ENCODE assay signal across 9 mouse cellular contexts in genomic region chr15:89177121-89177520, GRCm38 (mm10). TPM values are rescaled to one million over a fixed set of nuclear protein-coding genes. Genes with fewer than 3 reads are reported as not detected.
A peak's percentile ranks its signal among the peaks of the same experiment; 100 is the strongest.
DNase-seq lines count a peak whose midpoint lies in the region; ATAC-seq and TF ChIP-seq lines count a peak whose summit lies in the region.
"Had no signal": no experiment of that assay in that cellular context is flagged by ENCODE, and none has a peak within 500 bp of the region (broad histone marks: within the 10 kb centered on the region; RNA-seq: fewer than 3 reads in every experiment).

No protein-coding gene starts in this region.

- H3K27ac ChIP-seq in gastrocnemius, adult 2 months = peak overlapping the region; percentile 86
- peak overlapping the region; percentile 61 for H3K27ac ChIP-seq in hindbrain, embryonic 15.5 days (replicated peaks)
- H3K27ac ChIP-seq in limb, embryonic 15.5 days = peak overlapping the region; percentile 71
- H3K27ac ChIP-seq in midbrain, embryonic 14.5 days (replicated peaks; ENCODE audit: low read depth, low read length) = no peak overlapping the region

- no peak for ATAC-seq in hindbrain, embryonic 15.5 days (ENCODE audit: low FRiP score, low read depth)
- no peak for ATAC-seq in limb, embryonic 15.5 days (ENCODE audit: insufficient number of reproducible peaks, low FRiP score, low TSS enrichment, low read depth)
- no peak for ATAC-seq in midbrain, embryonic 14.5 days (ENCODE audit: low FRiP score, low TSS enrichment)
- ATAC-seq: Patski had no signal

- H3K27me3 ChIP-seq in hindbrain, embryonic 15.5 days = no peaks in the 10 kb centered on the region
- H3K27me3 ChIP-seq in limb, embryonic 15.5 days = no peaks in the 10 kb centered on the region
- no peaks in the 10 kb centered on the region for H3K27me3 ChIP-seq in midbrain, embryonic 14.5 days (ENCODE audit: control insufficient read depth, insufficient read depth, low read length)
- H3K27me3 ChIP-seq: Patski had no signal

- no peaks in the 10 kb centered on the region for H3K36me3 ChIP-seq in hindbrain, embryonic 15.5 days
- H3K36me3 ChIP-seq in limb, embryonic 15.5 days = no peaks in the 10 kb centered on the region
- no peaks in the 10 kb centered on the region for H3K36me3 ChIP-seq in midbrain, embryonic 14.5 days (ENCODE audit: control insufficient read depth, insufficient read depth, low read length)

- H3K4me2 ChIP-seq in hindbrain, embryonic 15.5 days = peak overlapping the region; percentile 91
- H3K4me2 ChIP-seq in limb, embryonic 15.5 days = 0 out of 2 replicates have a peak overlapping the region, but pooled peaks have one; percentile 8
- peak overlapping the region; percentile 70 for H3K4me2 ChIP-seq in midbrain, embryonic 14.5 days (ENCODE audit: low read length)

- H3K4me3 ChIP-seq in gastrocnemius, adult 2 months = peak overlapping the region; percentile 21
- no peak overlapping the region for H3K4me3 ChIP-seq in hindbrain, embryonic 15.5 days
- H3K4me3 ChIP-seq in limb, embryonic 15.5 days = no peak overlapping the region
- H3K4me3 ChIP-seq in midbrain, embryonic 14.5 days (replicated peaks; ENCODE audit: low read depth, low read length) = no peak overlapping the region

- no peak for TF ChIP-seq CTCF in gastrocnemius, adult 2 months (IDR thresholded peaks at IDR 0.05)

- no peaks in the 10 kb centered on the region for H3K9me3 ChIP-seq in hindbrain, embryonic 15.5 days
- no peaks in the 10 kb centered on the region for H3K9me3 ChIP-seq in limb, embryonic 15.5 days
- H3K9me3 ChIP-seq in midbrain, embryonic 14.5 days (ENCODE audit: control insufficient read depth, low read length) = no peaks in the 10 kb centered on the region

- intact Hi-C loops in gastrocnemius, adult 2 months (cut with DNase I) = no loop called here

- peaks cover 89% of the 10 kb centered on the region for H3K4me1 ChIP-seq in hindbrain, embryonic 15.5 days (replicated peaks)
- H3K4me1 ChIP-seq in limb, embryonic 15.5 days = peaks cover 87% of the 10 kb centered on the region
- H3K4me1 ChIP-seq in midbrain, embryonic 14.5 days (ENCODE audit: control insufficient read depth, insufficient read depth, low read length) = peaks cover 76% of the 10 kb centered on the region

- DNase-seq in layer of hippocampus, adult 11-12 months (ENCODE audit: low spot score) = peak; percentile 79
- no peak for DNase-seq in layer of hippocampus, adult 8-10 months (ENCODE audit: low spot score in 2 of 2)
- peak; percentile 63 for DNase-seq in brain, adult 2 months (ENCODE audit: low read depth, low spot score)
- peak; percentile 71 for DNase-seq in gastrocnemius, adult 2 months
- DNase-seq in midbrain, embryonic 14.5 days = peak; percentile 59
- peak; percentile 84 for DNase-seq in testis, postnatal 10 days (ENCODE audit: low spot score)

- 8% methylated on average over 5 of the region's 5 CpGs for WGBS in hindbrain, embryonic 15.5 days
- 15% methylated on average over 5 of the region's 5 CpGs for WGBS in limb, embryonic 15.5 days
- WGBS in midbrain, embryonic 14.5 days = 12% methylated on average over 5 of the region's 5 CpGs

- no peak overlapping the region; the same call in 1 of the 2 replicates for H3K9ac ChIP-seq in hindbrain, embryonic 15.5 days
- H3K9ac ChIP-seq in limb, embryonic 15.5 days = no peak overlapping the region
- 0 out of 2 replicates have a peak overlapping the region, but pooled peaks have one; percentile 17 for H3K9ac ChIP-seq in midbrain, embryonic 14.5 days (replicated peaks; ENCODE audit: low read length)

RNA-seq across cellular contexts. Expression of gene Plxnb2, which starts 3.5 kb away (rescaled TPM):
- total RNA-seq in layer of hippocampus, adult 8-10 months (2022) = 10 to 100 TPM; 54.0 to 78.5 (median 67.5) TPM
- 1 to 10 TPM; 8.3 to 8.7 TPM for total RNA-seq in gastrocnemius, adult 2 months (2021)
- polyA plus RNA-seq in hindbrain, embryonic 15.5 days (2015; fragmentation: Nextera tagmentation; extraction: Ambion mirVana) = 90.7 and 105 TPM in 2 replicates
- polyA plus RNA-seq in limb, embryonic 15.5 days (2015; fragmentation: Nextera tagmentation; extraction: Ambion mirVana) = 144 and 149 TPM in 2 replicates
- polyA plus RNA-seq in midbrain, embryonic 14.5 days (2014; fragmentation: Nextera tagmentation; extraction: Ambion mirVana) = 86.4 and 107 TPM in 2 replicates

RNA-seq across cellular contexts. Expression of gene Dennd6b, which starts 19.2 kb away (rescaled TPM):
- total RNA-seq in layer of hippocampus, adult 8-10 months (2022) = 10 to 100 TPM; 38.9 to 52.1 (median 45.1) TPM
- 10 to 100 TPM in 1 of 2 experiments, 1 to 10 TPM in 1; 8.9 to 10.9 TPM for total RNA-seq in gastrocnemius, adult 2 months (2021)
- 80.4 and 93.7 TPM in 2 replicates for polyA plus RNA-seq in hindbrain, embryonic 15.5 days (2015; fragmentation: Nextera tagmentation; extraction: Ambion mirVana)
- 12.4 and 13.0 TPM in 2 replicates for polyA plus RNA-seq in limb, embryonic 15.5 days (2015; fragmentation: Nextera tagmentation; extraction: Ambion mirVana)
- 85.2 and 117 TPM in 2 replicates for polyA plus RNA-seq in midbrain, embryonic 14.5 days (2014; fragmentation: Nextera tagmentation; extraction: Ambion mirVana)

RNA-seq across cellular contexts. Expression of gene Mapk11, which starts 27.7 kb away (rescaled TPM):
- 10 to 100 TPM; 21.4 to 27.4 (median 24.8) TPM for total RNA-seq in layer of hippocampus, adult 8-10 months (2022)
- total RNA-seq in gastrocnemius, adult 2 months (2021) = 1 to 10 TPM; 1.0 to 1.1 TPM
- 27.3 and 28.3 TPM in 2 replicates for polyA plus RNA-seq in hindbrain, embryonic 15.5 days (2015; fragmentation: Nextera tagmentation; extraction: Ambion mirVana)
- 7.8 and 8.3 TPM in 2 replicates for polyA plus RNA-seq in limb, embryonic 15.5 days (2015; fragmentation: Nextera tagmentation; extraction: Ambion mirVana)
- 23.7 and 27.9 TPM in 2 replicates for polyA plus RNA-seq in midbrain, embryonic 14.5 days (2014; fragmentation: Nextera tagmentation; extraction: Ambion mirVana)

RNA-seq across cellular contexts. Expression of gene Ppp6r2, which starts 34.2 kb away (rescaled TPM):
- total RNA-seq in layer of hippocampus, adult 8-10 months (2022) = 100 to 1,000 TPM; 147 to 171 (median 157) TPM
- total RNA-seq in gastrocnemius, adult 2 months (2021) = 10 to 100 TPM; 90.7 to 94.1 TPM
- 71.3 and 73.4 TPM in 2 replicates for polyA plus RNA-seq in hindbrain, embryonic 15.5 days (2015; fragmentation: Nextera tagmentation; extraction: Ambion mirVana)
- 24.5 and 25.0 TPM in 2 replicates for polyA plus RNA-seq in limb, embryonic 15.5 days (2015; fragmentation: Nextera tagmentation; extraction: Ambion mirVana)
- polyA plus RNA-seq in midbrain, embryonic 14.5 days (2014; fragmentation: Nextera tagmentation; extraction: Ambion mirVana) = 88.6 and 90.0 TPM in 2 replicates

RNA-seq across cellular contexts. Expression of gene Mapk12, which starts 36.6 kb away (rescaled TPM):
- total RNA-seq in layer of hippocampus, adult 8-10 months (2022) = 1 to 10 TPM; 4.9 to 9.7 (median 7.0) TPM
- total RNA-seq in gastrocnemius, adult 2 months (2021) = 100 to 1,000 TPM; 128 TPM
- 4.2 and 4.6 TPM in 2 replicates for polyA plus RNA-seq in hindbrain, embryonic 15.5 days (2015; fragmentation: Nextera tagmentation; extraction: Ambion mirVana)
- 7.1 and 15.4 TPM in 2 replicates for polyA plus RNA-seq in limb, embryonic 15.5 days (2015; fragmentation: Nextera tagmentation; extraction: Ambion mirVana)
- 4.1 and 4.6 TPM in 2 replicates for polyA plus RNA-seq in midbrain, embryonic 14.5 days (2014; fragmentation: Nextera tagmentation; extraction: Ambion mirVana)

Comparison
In these comparisons a context has a peak if more than half of its experiments do, and no peak if none do; other contexts are left out.
1. DNase-seq: peak in layer of hippocampus, adult 11-12 months (single experiment), brain, adult 2 months (single experiment), gastrocnemius, adult 2 months (single experiment), midbrain, embryonic 14.5 days (single experiment) and testis, postnatal 10 days (single experiment); none in layer of hippocampus, adult 8-10 months (0 of 2).
2. H3K4me2 ChIP-seq: peak in every context shown above with its lines; median percentile 91 in hindbrain, embryonic 15.5 days; 70 in midbrain, embryonic 14.5 days; 8 in limb, embryonic 15.5 days.